Mouse (Mus musculus): Measurements from ENCODE around the gene Smg1.

The Smg1 gene

GRCm38 (mm10) chr7:118129430-118130041 is 113.9 kb downstream of the Smg1 start, which contains the start of gene Arl6ip1:
Gene Arl6ip1 (minus strand): TSS chr7:118129662.
- peak; percentile 96 to 99 for DNase-seq

DNA sequence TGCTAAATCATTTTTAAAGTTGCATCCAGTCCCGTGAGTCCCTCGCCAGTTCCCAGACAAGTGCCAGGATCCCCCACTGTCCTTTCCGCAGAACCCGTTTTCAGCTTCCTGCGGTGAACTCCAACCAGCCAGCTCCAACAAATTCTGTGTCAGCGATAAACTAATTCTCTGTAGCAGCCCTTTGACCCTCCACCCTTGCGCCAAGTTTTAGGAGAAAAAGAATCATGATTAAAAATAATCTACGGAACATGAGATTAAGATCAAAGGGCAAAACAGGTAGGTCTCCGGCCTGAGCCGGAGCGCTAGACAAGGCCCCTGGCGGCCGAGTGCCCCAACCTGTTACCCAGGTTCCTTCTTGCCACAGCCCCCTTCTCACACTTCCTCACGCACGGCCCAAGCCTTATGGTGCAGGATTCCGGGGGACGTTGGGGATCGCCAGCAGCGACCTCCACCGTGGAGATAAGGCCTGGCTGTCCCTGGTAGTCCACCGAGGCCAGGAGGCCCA is 114.5 kb downstream of the Smg1 start:
- no peak for DNase-seq

DNA sequence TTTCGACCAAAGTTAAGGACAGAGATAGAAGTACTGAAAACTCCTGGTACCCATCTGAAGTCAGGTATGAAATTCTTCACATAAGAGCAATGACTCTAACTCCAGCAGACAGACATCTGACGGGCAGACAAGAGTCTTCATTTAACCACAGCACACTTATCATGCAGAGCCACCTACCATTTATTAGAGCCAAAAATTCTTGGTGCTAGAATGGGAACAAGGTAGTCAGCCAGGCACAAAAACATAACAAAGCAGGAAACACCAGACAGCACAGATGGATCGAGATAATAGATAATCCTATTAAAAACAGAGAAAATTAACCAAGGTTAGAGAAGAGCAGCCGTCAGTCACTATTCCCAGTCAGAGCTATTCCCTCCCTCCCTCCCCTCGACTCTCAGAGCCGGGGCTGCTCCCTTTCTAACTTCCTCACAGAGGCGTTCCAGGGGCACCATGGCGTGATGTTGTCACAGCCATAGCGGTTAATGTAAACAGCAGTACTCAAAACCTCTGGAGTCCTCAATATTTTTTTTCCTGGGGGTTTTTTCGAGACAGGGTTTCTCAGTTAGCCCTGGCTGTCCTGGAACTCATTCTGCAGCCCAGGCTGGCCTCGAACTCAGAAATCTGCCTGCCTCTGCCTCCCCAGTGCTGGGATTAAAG is 117.1 kb downstream of the Smg1 start:
- no peak for DNase-seq

DNA sequence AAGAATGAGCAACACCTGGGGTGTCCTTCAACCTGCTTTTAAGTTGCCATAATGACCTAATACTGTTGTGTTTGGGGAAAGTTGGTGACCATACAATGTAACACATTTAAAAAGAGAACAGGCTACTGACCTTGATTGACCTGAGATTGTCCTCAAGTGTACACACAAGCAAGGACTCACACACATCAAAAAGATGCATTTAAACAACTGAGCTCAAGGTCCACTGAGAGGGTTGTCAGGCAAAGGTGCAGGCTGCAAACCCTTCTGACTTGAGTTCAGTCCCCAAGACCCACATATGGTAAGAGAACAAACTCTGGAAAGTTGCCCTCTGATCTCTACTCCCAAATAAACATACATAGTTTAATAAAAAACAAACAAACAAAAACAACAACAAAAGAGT is 117.7 kb downstream of the Smg1 start:
- DNase-seq = no peak

DNA sequence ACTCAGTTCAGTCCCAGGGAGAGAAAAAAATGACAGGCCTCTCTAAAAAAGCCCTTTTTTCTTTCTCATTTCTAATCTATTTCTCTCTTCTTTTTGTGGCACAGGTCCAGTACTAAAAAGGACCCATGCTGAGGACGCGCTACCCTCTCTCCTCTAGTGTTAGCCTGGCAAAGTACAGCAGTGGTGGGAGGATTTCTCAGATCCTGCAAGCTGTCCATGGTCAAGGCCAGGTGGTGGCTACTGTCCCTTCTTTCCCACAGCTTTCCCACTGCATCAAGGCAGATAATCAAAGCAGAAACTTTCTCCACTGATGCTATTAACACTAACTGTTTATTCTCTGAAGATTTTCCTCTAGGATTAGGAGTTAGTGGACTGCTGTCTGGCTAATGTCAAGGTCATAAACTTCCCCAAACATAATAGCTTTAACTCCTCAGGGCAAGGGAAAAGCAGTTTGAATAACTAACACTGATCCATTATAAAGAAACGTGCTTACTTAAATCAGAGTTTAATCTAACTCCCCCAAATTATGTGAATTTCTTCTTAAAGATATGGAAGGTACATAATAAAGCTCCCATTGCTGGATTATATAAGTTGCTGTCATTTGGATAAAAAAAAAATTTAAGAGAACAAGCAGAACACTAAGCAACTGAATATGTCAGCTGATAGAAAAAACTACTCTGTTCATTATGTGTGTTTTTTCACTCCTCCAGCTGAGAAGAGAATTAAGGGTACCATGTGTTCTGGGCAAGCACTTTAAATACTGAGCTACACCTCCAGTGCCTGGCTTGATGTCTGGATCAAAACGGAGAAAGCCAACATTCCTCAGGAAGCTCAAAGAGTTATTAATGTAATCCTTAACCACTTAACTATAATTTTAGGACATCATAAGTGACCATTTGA is 119.7 kb downstream of the Smg1 start:
- DNase-seq = no peak

DNA sequence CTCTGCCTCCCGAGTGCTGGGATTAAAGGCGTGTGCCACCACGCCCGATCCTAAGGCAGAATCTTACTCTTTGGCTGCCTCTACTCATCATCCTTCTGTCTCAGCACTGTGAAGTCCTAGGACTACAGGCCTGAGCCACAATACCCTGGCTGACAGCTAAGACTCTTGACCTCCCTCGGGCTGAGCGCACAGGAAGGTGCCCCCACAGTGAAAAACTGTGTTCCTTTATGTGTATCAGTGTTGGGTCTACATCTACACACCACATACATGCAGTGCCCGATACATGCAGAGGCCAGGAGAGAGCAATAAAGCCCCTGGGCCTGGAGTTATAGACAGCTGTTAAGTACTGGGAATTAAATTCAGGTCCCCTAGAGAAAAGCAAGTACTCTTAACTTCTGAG is 121.2 kb downstream of the Smg1 start:
- no peak for DNase-seq

GRCm38 (mm10) chr7:118120654-118121053 is 122.8 kb downstream of the Smg1 start:
- no peak for DNase-seq

DNA sequence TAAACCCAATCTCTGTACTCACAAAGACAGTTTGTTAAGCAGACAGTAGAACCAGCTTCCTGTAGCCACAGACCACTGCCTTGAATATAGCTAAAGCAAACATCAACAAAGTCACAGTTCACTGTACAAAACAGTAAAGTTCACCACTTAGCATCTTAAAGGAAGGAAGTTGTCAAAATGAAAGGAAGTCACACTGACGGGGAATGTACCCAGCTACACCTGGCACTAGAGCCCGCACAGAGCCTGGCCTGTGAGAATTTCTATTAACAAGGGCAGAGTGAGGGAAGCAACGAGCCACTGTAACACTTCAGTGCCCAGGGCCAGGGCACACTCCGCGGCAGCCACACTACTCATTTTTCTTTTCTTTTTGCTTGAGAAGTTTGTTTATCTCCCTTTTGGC is 123.5 kb downstream of the Smg1 start:
- peak; percentile 35 to 46 for DNase-seq

DNA sequence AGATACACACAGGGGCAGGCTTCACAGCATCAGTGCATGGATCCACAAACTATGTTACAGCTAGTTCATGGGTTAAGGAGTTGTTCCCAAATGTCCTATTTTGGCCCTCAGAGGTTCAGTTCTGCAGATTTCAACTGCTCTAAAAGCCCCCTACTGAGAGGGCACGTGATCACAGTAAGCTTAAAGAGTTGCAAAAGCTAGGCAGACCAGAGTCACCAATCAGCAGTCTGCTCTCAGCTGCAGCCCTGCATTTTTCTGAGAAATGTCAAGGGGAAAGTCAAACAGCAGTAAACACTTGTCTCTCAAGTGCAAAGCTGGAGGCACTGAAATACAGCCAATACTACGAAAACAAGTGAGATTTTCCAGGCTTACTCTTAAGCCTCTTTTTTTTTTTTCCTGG is 124.3 kb downstream of the Smg1 start:
- no peak for DNase-seq

DNA sequence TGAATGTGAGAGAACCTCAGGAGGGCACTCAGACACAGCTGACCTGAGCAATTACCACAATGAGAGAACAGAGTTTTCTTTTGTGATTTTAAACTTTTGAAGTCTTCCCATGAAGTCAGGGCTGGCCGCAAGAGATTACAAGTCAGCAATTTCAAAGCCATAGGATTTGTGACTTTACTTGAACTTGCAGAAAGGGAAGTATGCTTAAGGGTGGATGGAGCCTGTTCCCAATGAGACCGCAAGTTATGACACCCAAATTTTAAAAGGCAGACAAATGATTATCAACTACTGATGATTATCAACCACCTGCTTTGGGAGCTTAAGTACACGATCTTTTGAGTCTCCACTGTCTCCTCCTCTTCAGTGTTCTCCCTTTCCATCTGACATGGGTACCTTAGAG is 125.0 kb downstream of the Smg1 start:
- DNase-seq = no peak

DNA sequence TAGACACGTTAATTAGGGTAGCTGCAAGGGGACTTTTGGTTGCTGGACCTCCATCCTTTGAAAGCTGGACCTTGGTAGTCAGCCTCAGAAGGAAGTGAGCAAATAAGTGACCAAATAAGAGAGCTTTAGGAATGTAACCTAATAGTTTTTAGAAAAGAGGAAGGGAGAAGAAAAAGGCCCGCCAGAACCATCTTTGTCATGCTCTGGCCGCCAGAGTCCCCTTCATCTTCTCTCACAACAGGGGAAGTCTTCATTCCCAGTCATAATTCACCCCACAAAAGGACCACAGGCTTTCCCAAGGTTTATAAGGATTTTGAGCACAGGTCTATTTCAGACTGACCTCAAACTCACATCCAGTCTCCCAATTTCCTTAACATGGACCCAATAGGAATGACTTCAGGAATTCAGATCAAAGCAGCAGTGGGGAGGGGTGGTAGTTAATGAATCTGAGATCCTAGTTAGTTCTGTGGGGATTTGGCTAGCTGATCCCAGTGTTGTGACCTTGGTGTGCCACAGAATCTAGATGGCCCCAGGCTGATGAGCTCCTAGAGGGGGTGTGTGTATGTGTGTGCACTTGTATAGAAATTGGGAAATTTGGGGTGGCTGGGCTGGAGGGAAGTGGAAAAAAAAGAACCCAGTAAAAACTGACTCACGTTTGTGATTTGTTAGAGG is 125.8 kb downstream of the Smg1 start:
- no peak for DNase-seq

GRCm38 (mm10) chr7:118116787-118117538 is 126.5 kb downstream of the Smg1 start:
- no peak for DNase-seq

DNA sequence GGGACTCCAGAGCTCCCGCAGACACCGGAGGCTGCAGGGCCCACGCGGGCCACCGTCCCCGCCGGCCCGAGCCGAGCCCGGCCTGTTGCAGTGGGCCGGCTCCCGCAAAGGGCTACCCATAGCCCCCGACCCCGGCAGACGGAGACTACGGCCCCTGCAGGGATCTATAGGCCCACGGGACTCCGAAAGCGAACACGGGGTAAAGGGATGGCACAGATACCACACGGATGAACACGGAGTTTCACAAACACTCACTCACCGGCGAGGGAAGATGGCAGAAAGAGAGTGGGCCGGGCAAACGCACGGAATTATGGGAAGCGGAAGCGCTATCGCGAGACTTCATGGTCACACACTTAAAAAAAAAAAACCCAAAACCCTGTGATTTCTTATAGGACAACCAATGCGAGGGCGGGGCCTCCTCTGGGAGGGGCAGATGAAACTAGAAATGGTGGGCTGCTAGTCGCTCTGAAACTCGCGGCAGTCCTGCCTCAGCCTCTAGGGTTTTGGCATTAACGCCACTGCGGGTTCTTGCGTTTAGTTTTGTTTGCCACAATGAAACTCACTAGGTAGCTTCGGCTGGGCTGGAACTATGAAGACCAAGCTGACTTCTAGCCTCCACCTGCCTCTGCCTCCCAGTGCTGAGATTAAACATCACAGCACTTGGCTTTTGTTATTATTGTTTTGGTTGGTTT is 127.4 kb downstream of the Smg1 start, which contains the start of gene Rps15a:
Rps15a (minus strand) TSS at position 312 of the 692 bp plus-strand sequence.
- DNase-seq = peak; percentile 95

DNA sequence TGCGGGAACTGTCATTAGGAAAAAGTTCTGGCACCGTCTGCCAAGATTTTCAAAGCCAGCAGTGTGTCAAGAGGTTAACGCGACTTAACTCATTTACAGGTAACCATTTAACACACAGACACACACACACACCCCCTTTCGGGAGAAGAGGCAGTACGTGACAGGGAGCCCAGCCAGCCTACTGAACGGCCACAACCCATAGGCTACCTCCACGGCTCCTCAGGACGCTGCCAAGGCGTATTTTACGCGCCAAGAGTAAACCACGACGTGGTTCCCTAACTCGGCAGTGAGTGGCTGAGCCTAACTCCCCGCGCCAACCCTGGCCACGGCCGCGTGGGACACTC is 128.0 kb downstream of the Smg1 start:
- DNase-seq = no peak

DNA sequence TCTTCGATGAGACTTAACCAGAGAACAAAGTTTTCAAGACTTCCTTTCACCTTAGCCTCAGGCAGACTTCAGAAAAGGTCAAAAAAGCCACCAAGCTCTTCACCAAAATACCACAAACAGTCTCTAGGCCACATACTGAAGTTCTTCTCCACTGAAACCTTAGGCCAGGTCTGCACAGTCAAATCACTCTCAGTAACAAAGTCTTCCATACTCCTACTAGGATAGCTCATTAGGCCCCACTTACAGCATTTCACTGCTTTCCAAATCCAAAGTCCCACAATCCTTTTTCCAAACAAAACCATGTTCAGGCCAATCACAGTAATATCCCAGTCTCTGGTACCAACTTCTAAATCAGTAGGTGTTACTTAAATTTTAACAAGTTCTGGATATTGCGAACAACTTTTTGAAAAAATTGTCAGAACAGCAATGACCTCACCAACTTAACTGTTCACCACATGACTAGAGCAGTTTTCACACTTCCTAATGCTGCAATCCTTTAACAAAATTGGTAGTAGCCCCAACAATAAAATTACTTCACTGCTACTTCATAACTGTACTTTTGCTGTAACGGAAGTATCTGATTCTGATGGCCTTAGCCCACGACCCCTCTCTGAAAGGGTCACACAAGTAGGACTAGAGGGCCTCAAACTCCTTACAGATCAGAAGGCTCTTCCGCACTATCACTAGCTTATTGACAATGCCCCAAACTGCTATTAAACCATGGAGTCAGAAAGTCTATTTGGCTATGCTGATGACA is 129.8 kb downstream of the Smg1 start:
- DNase-seq = no peak

GRCm38 (mm10) chr7:118111128-118111527 is 132.3 kb downstream of the Smg1 start:
- DNase-seq = no peak

DNA sequence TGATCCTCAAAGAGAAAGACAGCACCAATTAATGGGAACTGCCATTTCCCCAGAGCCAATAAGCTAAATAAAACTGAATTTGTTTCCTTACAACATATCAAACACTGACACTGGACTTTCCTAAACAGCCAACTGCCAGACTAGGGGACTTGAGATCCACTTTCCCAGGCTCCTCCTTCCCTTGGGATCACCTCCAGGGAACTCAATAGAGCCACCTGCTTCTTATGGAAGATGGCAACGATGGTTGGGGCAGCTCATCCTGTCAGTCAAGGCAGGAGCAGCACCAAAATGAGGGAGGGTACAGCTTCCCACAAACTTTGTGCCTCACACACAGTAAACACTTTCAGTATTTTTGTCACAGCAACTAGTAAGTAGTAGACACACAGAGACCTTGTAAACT is 135.8 kb downstream of the Smg1 start:
- no peak for DNase-seq

DNA sequence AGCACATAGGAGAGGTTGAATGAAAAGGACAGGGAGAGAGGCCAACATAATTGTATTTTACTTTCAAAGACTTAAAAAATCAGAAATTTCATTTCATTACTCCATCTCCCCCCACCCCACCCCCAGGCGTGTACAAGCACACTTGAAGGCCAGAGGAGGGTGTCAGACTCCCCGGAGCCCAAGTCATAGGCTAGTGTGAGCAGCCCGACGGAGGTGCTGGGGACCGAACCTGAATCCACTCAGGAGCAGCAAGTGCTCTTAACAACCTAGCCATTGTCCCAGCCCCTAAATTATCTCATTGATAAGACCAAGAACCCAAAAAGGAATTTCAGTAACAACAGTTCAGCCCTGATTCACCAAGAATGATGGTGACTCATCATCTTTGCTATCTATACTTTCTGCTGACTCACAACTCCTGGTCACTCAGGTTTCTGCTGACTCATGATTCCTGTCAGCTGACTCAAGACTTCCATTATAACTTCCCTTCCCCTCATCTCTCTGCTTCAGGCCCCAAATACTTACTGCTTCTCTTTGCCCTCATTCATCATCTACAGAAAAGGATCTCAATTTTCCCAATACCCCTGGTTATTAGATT is 138.9 kb downstream of the Smg1 start:
- DNase-seq = no peak

DNA sequence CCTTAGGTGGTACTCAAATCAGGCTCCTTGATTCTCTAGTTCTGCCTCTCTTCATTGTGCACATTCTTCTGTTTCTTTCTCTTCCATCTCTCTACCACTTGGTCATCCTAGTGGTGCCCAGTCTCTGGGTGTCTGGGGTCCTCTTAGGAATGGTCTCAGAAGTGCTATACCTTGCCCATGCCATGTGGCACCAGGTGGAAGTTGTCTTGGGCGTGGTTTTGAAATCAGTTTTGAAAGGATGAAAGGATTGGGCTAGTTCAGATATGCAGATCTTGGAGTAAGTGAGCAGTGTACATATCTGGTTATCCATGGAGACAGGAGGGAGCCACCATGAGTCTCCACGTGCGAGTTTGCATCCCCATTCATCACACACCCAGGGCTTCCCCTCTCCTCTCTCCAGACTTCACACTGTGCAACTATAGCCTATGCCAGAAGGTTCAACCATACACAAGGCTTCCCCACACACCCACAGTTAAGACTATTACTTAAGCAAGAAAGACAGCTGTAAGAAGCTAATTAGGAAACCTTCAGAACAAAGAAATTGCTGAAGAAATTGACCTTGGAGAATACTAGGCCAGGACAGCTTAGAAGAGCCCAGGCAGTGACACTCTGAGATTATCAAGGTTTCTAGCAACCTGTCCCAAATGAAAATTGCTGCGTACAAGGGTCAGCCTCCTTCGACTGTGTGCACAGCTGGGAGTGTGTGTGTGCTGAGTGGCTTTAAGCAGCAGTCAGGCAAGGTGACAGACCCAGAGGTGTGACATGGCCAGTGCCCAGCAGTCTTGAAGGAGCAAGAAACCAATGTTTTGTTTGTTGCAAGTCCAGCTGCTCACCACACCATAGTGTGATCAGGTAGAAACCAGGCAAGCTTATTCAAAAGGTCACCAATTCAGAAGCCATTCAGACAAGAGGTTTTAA is 139.7 kb downstream of the Smg1 start:
- no peak for DNase-seq

Data from thymus, postnatal 36 days (tissue).